Mouse (Mus musculus) cerebellum, adult (tissue): ENCODE results near the gene Cacna1d.

Source experiments
- ATAC-seq: cut with Nextera tagmentation; 2 replicates; pipeline ENCODE4 v1.9.2; 2017; ENCODE audit warnings: mild to moderate bottlenecking, moderate library complexity, mixed read lengths; ENCODE audit not compliant: insufficient number of reproducible peaks, low FRiP score, low TSS enrichment

Cacna1d gene

GRCm38 (mm10) chr14:30242166-30242817 is 249.0 kb downstream of the Cacna1d start:
- no peak for ATAC-seq

- no peak for ATAC-seq
Measured at GRCm38 (mm10) chr14:30240916-30241515, 250.2 kb downstream of the Cacna1d start.

GRCm38 (mm10) chr14:30238807-30239206 is 252.4 kb downstream of the Cacna1d start:
- no peak for ATAC-seq

- ATAC-seq = no peak
Measured at GRCm38 (mm10) chr14:30225161-30225560, 266.1 kb downstream of the Cacna1d start.

- no peak for ATAC-seq
Measured at GRCm38 (mm10) chr14:30222101-30222500, 269.2 kb downstream of the Cacna1d start.

GRCm38 (mm10) chr14:30219851-30220250 is 271.4 kb downstream of the Cacna1d start:
- ATAC-seq = no peak

- ATAC-seq = peak; percentile 96
Measured at GRCm38 (mm10) chr14:30218114-30218513, 273.1 kb downstream of the Cacna1d start.

- ATAC-seq = no peak
Measured at GRCm38 (mm10) chr14:30217124-30217523, 274.1 kb downstream of the Cacna1d start.

- peak; percentile 75 for ATAC-seq
Measured at GRCm38 (mm10) chr14:30208156-30208555, 283.1 kb downstream of the Cacna1d start.

- no peak for ATAC-seq
Measured at GRCm38 (mm10) chr14:30205821-30206220, 285.4 kb downstream of the Cacna1d start.

GRCm38 (mm10) chr14:30204526-30204925 is 286.7 kb downstream of the Cacna1d start:
- ATAC-seq = peak; percentile 74

GRCm38 (mm10) chr14:30200310-30200709 is 290.9 kb downstream of the Cacna1d start:
- no peak for ATAC-seq

- ATAC-seq = no peak
Measured at GRCm38 (mm10) chr14:30198882-30199281, 292.4 kb downstream of the Cacna1d start.

GRCm38 (mm10) chr14:30198116-30198515 is 293.1 kb downstream of the Cacna1d start:
- ATAC-seq = no peak

GRCm38 (mm10) chr14:30196959-30197358 is 294.3 kb downstream of the Cacna1d start:
- ATAC-seq = no peak

GRCm38 (mm10) chr14:30196235-30196634 is 295.0 kb downstream of the Cacna1d start:
- ATAC-seq = peak; percentile 38; the same call in 1 of the 2 replicates

GRCm38 (mm10) chr14:30190308-30190971 is 300.8 kb downstream of the Cacna1d start:
- no peak for ATAC-seq

GRCm38 (mm10) chr14:30185616-30186274 is 305.5 kb downstream of the Cacna1d start:
- no peak for ATAC-seq

- no peak for ATAC-seq
Measured at GRCm38 (mm10) chr14:30184445-30185152, 306.7 kb downstream of the Cacna1d start.

GRCm38 (mm10) chr14:30184013-30184412 is 307.2 kb downstream of the Cacna1d start:
- no peak for ATAC-seq
